Mouse (Mus musculus) kidney, postnatal 36 days (tissue): ENCODE results near the gene Ankrd13c.
A peak's percentile ranks its signal among the peaks of the same experiment; 100 is the strongest.

Experiments used
- DNase-seq, 2 experiments: peaks; one replicate each; pipeline ENCODE4 v3.0.0; 2021 to 2022; ENCODE audit warnings: mixed read lengths in 2 of 2

Ankrd13c gene

GRCm38 (mm10) chr3:157955466-157955865 is 8.4 kb downstream of the Ankrd13c start:
- no peak for DNase-seq

- peak; percentile 69 to 73 for DNase-seq
Measured at GRCm38 (mm10) chr3:157956201-157956600, 9.2 kb downstream of the Ankrd13c start.

- DNase-seq: no peak
Measured at GRCm38 (mm10) chr3:157957320-157957719, 10.3 kb downstream of the Ankrd13c start.

- DNase-seq: no peak
Measured at GRCm38 (mm10) chr3:157971151-157971550, 24.1 kb downstream of the Ankrd13c start.

- no peak for DNase-seq
Measured at GRCm38 (mm10) chr3:157973236-157973635, 26.2 kb downstream of the Ankrd13c start.

- no peak for DNase-seq
Measured at GRCm38 (mm10) chr3:157979619-157980018, 32.6 kb downstream of the Ankrd13c start.

GRCm38 (mm10) chr3:157993322-157993721 is 46.3 kb downstream of the Ankrd13c start:
- DNase-seq: peak; percentile 69 to 86

- peak; percentile 23 to 51 for DNase-seq
Measured at GRCm38 (mm10) chr3:157995726-157996125, 48.7 kb downstream of the Ankrd13c start.

GRCm38 (mm10) chr3:157998742-157999369 is 51.8 kb downstream of the Ankrd13c start:
- DNase-seq: no peak

GRCm38 (mm10) chr3:158008647-158009046 is 61.6 kb downstream of the Ankrd13c start:
- no peak for DNase-seq

GRCm38 (mm10) chr3:158009762-158010320 is 62.8 kb downstream of the Ankrd13c start:
- no peak for DNase-seq

- DNase-seq: peak; percentile 90 to 96
Measured at GRCm38 (mm10) chr3:158031371-158031925, 84.4 kb downstream of the Ankrd13c start.

- DNase-seq: no peak
Measured at GRCm38 (mm10) chr3:158032106-158032505, 85.1 kb downstream of the Ankrd13c start.

GRCm38 (mm10) chr3:158035866-158036265 is 88.8 kb downstream of the Ankrd13c start:
- peak; percentile 38 to 46 for DNase-seq

GRCm38 (mm10) chr3:158036329-158036988 is 89.4 kb downstream of the Ankrd13c start, which contains the start of the genes Srsf11 and Lrrc40:
Srsf11 (minus strand) TSS chr3:158036639.
Lrrc40 (plus strand) TSS chr3:158036662.
- peak; percentile 98 for DNase-seq

GRCm38 (mm10) chr3:158038106-158038505 is 91.1 kb downstream of the Ankrd13c start:
- no peak for DNase-seq

GRCm38 (mm10) chr3:158040755-158041154 is 93.7 kb downstream of the Ankrd13c start:
- DNase-seq: peak in 1 of 2 experiments; percentile 15

GRCm38 (mm10) chr3:158049508-158049907 is 102.5 kb downstream of the Ankrd13c start:
- no peak for DNase-seq
